Mouse (Mus musculus): ENCODE results near the gene Nipbl.

Gene Nipbl

GRCm38 (mm10) chr15:8416500-8417138 lies 27.6 kb downstream of the Nipbl start:
- no peak for DNase-seq (ENCODE audit: low spot score)

- DNase-seq (ENCODE audit: low spot score), result no peak
These were observed 30.9 kb downstream of the Nipbl start for GRCm38 (mm10) chr15:8413356-8413755.

GRCm38 (mm10) chr15:8411873-8412272 lies 32.4 kb downstream of the Nipbl start:
- DNase-seq (ENCODE audit: low spot score), result no peak

GRCm38 (mm10) chr15:8411168-8411837 lies 33.0 kb downstream of the Nipbl start:
- no peak for DNase-seq (ENCODE audit: low spot score)

- DNase-seq (ENCODE audit: low spot score), result no peak
These were observed 37.2 kb downstream of the Nipbl start for GRCm38 (mm10) chr15:8407082-8407481.

- DNase-seq (ENCODE audit: low spot score), result no peak
These were observed 38.0 kb downstream of the Nipbl start for GRCm38 (mm10) chr15:8406219-8406618.

- no peak for DNase-seq (ENCODE audit: low spot score)
These were observed 41.7 kb downstream of the Nipbl start for GRCm38 (mm10) chr15:8402591-8402990.

- DNase-seq (ENCODE audit: low spot score), result no peak
These were observed 42.7 kb downstream of the Nipbl start for GRCm38 (mm10) chr15:8401536-8401935.

- DNase-seq (ENCODE audit: low spot score), result no peak
These were observed 52.5 kb downstream of the Nipbl start for GRCm38 (mm10) chr15:8391764-8392163.

- no peak for DNase-seq (ENCODE audit: low spot score)
These were observed 62.0 kb downstream of the Nipbl start for GRCm38 (mm10) chr15:8382213-8382612.

GRCm38 (mm10) chr15:8375657-8376056 lies 68.6 kb downstream of the Nipbl start:
- no peak for DNase-seq (ENCODE audit: low spot score)

- no peak for DNase-seq (ENCODE audit: low spot score)
These were observed 69.5 kb downstream of the Nipbl start for GRCm38 (mm10) chr15:8374724-8375123.

- DNase-seq (ENCODE audit: low spot score), result no peak
These were observed 97.0 kb downstream of the Nipbl start for GRCm38 (mm10) chr15:8347104-8347773.

GRCm38 (mm10) chr15:8340596-8340995 lies 103.7 kb downstream of the Nipbl start:
- no peak for DNase-seq (ENCODE audit: low spot score)

GRCm38 (mm10) chr15:8331547-8331946 lies 112.7 kb downstream of the Nipbl start:
- DNase-seq (ENCODE audit: low spot score), result no peak

- DNase-seq (ENCODE audit: low spot score), result no peak
These were observed 118.6 kb downstream of the Nipbl start for GRCm38 (mm10) chr15:8325629-8326028.

- DNase-seq (ENCODE audit: low spot score), result no peak
These were observed 119.4 kb downstream of the Nipbl start for GRCm38 (mm10) chr15:8324833-8325232.

- no peak for DNase-seq (ENCODE audit: low spot score)
These were observed 120.2 kb downstream of the Nipbl start for GRCm38 (mm10) chr15:8324061-8324460.

GRCm38 (mm10) chr15:8321491-8321890 lies 122.8 kb downstream of the Nipbl start:
- no peak for DNase-seq (ENCODE audit: low spot score)

GRCm38 (mm10) chr15:8319191-8319590 lies 125.1 kb downstream of the Nipbl start:
- DNase-seq (ENCODE audit: low spot score), result no peak

GRCm38 (mm10) chr15:8317381-8317780 lies 126.9 kb downstream of the Nipbl start:
- DNase-seq (ENCODE audit: low spot score), result no peak

GRCm38 (mm10) chr15:8305474-8305873 lies 138.8 kb downstream of the Nipbl start:
- no peak for DNase-seq (ENCODE audit: low spot score)

GRCm38 (mm10) chr15:8302944-8303343 lies 141.3 kb downstream of the Nipbl start:
- DNase-seq (ENCODE audit: low spot score), result no peak

Measured in urinary bladder, postnatal 10 days (tissue).